Mouse (Mus musculus) G1E (cell line): ENCODE results near the gene Cd47. TPM values are rescaled to one million over a fixed set of nuclear protein-coding genes. Genes with fewer than 3 reads are reported as not detected.

Experiments used
- ATAC-seq: 2 replicates; pipeline ENCODE4 v1.8.0; 2016; ENCODE audit warnings: mild to moderate bottlenecking; ENCODE audit not compliant: insufficient number of reproducible peaks, poor library complexity, low FRiP score, severe bottlenecking; ENCODE audit errors: extremely low read depth
- DNase-seq: peaks from one replicate; pipeline ENCODE4 v3.0.0; 2012; ENCODE audit warnings: low spot score
- H3K27me3 ChIP-seq: 2 replicates; pipeline ENCODE4 v1.6.1; 2012; ENCODE audit warnings: mild to moderate bottlenecking, low read length, inconsistent platforms; ENCODE audit not compliant: insufficient read depth
- H3K36me3 ChIP-seq: replicated peaks from 2 replicates; pipeline ENCODE3; 2012; ENCODE audit warnings: mild to moderate bottlenecking, inconsistent platforms
- H3K4me1 ChIP-seq: 2 replicates; pipeline ENCODE4 v1.6.1; 2012; ENCODE audit warnings: low read depth, low read length, inconsistent platforms, mixed read lengths; ENCODE audit not compliant: insufficient read depth
- H3K4me3 ChIP-seq: 2 replicates; pipeline ENCODE4 v1.5.1; 2012; ENCODE audit warnings: low read depth, mild to moderate bottlenecking, inconsistent platforms, low read length, moderate library complexity, mixed read lengths
- H3K9me3 ChIP-seq: replicated peaks from 2 replicates; pipeline ENCODE4 v1.6.1; 2012; ENCODE audit warnings: inconsistent platforms
- CTCF ChIP-seq: IDR thresholded peaks from 2 replicates; pipeline ENCODE4 v1.5.1; 2012; ENCODE audit warnings: low read depth, low read length, inconsistent platforms, mixed read lengths
- GATA1 ChIP-seq: IDR thresholded peaks from 2 replicates; pipeline ENCODE4 v1.6.1; 2012; ENCODE audit warnings: borderline replicate concordance, low read length, inconsistent platforms, mixed read lengths
- GATA2 ChIP-seq: IDR thresholded peaks from 2 replicates; pipeline ENCODE4 v1.6.1; 2012; ENCODE audit warnings: low read depth, low read length, inconsistent platforms, borderline replicate concordance
- POLR2AphosphoS5 ChIP-seq: IDR thresholded peaks from 2 replicates; pipeline ENCODE4 v1.6.1; 2012; ENCODE audit warnings: low read depth, low read length, inconsistent platforms; ENCODE audit not compliant: insufficient replicate concordance
- TAL1 ChIP-seq: conservative IDR thresholded peaks from 2 replicates; pipeline ENCODE4 v1.6.1; 2012; ENCODE audit warnings: low read depth, low read length, inconsistent platforms, mixed read lengths
- polyA plus RNA-seq: library from polyadenylated mRNA; stranded (reverse); fragments of >175 nt; gene quantifications from 2 replicates; pipeline ENCODE4 v1.2.3, GENCODE M21; 2012
- total RNA-seq, 2 experiments: library from RNA; stranded (forward) in 1 of 2; stranded (reverse) in 1 of 2; fragments of 200-1000 nt in 1 of 2; fragments of >200 nt in 1 of 2; fragmentation: Nextera tagmentation in 1 of 2; gene quantifications; 2 replicates each; pipeline ENCODE4 v1.2.3; 2014 to 2017

The Cd47 gene
- total RNA-seq (2014; fragmentation: Nextera tagmentation), result 418 and 451 TPM in 2 replicates
- total RNA-seq (2017), result 149 and 155 TPM in 2 replicates
- polyA plus RNA-seq, result 88.8 and 95.1 TPM in 2 replicates

DNA sequence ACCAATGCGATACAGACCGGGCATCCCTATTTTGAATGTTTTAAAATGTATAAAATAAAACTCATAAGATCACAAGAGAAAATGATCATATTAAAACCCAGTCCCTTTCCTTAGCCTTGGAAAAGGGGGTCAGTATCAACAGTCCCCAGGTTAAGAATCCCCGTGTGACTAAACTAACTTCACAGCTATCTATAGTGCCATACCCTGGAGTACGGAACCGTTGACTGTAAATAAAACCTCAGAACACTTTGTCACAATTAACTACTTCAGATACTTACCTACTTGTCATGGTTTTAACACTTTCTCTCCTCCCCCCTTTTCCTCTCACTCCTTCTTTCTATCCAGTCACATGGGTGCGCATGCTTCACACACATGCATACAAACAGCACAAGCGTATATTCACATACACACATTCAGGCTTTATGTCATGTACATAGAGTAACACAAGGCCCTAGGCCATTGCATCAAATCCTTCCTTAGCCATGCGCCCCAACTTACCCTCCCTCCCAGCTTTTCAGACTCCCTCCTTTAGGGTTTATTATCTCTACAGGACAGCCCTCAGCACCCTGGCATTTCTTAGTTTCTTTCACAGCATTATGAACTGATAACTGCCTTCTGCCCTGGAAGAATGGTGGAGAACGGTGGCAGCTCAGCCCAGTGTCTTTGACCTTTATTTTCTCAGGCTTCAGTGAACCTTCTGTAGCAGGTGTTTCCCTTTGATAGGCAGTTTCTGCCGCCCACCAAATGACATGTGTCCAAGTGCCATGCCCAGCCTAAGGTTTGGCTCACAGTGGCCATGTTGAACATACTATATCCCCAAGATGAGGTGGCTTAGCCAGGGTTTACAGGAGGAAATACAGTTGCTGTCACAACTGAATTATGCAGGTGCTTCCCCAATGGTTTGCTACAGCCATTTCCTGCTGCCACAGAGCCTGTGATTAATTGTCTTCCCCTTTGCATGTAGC, at the start of gene Cd47:
TSS of gene Cd47 (plus strand) at position 937 of the 965 bp plus-strand sequence.
- ATAC-seq (peak; percentile 88), DNase-seq (peak; percentile 49)
- H3K27me3 ChIP-seq, result no peaks in the 10 kb centered on the region
- no peaks in the 10 kb centered on the region for H3K36me3 ChIP-seq
- H3K9me3 ChIP-seq, result no peaks in the 10 kb centered on the region
- H3K4me3 ChIP-seq, result no peak within 1 kb of the TSS; the same call in 1 of the 2 replicates
- no peak for TF ChIP-seq CTCF
- TF ChIP-seq GATA1, result no peak
- peak; percentile 96 for TF ChIP-seq TAL1
- H3K4me1 ChIP-seq, result peaks cover 89% of the 10 kb centered on the region

DNA sequence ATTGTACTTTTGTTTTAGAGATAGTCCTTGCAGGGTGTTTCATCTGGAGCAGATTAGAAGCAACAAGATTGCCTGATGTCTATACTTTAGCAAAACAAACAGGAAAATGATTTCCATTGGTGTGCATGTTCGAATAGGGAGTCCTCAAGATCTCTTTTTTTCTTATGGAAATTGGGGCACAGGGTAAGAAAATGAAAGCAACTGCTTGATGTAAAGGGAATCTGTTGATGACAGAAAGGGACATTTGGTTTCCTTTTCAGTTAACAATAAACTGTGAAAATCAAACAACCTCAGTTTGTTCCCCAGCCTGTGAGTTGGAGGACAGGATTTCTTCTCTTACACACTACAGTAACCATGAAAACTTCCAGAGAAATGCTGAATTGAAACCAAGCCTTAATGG, 47.4 kb upstream of the Cd47 start:
- DNase-seq, result no peak
- no peak overlapping the region for H3K4me3 ChIP-seq
- peaks cover 15% of the 10 kb centered on the region for H3K4me1 ChIP-seq
- H3K36me3 ChIP-seq, result peaks cover 46% of the 10 kb centered on the region
- H3K27me3 ChIP-seq, result no peaks in the 10 kb centered on the region
- TF ChIP-seq GATA2 (no peak), CTCF (no peak), POLR2AphosphoS5 (no peak), GATA1 (no peak), TAL1 (no peak)
- no peaks in the 10 kb centered on the region for H3K9me3 ChIP-seq
- no peak for ATAC-seq

GRCm38 (mm10) chr16:49753318-49753717, 47.0 kb upstream of the Cd47 start:
- TF ChIP-seq POLR2AphosphoS5 (no peak), TAL1 (no peak), GATA1 (no peak), GATA2 (no peak), CTCF (no peak)
- H3K36me3 ChIP-seq, result peaks cover 45% of the 10 kb centered on the region
- H3K9me3 ChIP-seq, result no peaks in the 10 kb centered on the region
- no peaks in the 10 kb centered on the region for H3K27me3 ChIP-seq
- no peak for DNase-seq
- ATAC-seq, result no peak
- peaks cover 15% of the 10 kb centered on the region for H3K4me1 ChIP-seq
- H3K4me3 ChIP-seq, result no peak overlapping the region

DNA sequence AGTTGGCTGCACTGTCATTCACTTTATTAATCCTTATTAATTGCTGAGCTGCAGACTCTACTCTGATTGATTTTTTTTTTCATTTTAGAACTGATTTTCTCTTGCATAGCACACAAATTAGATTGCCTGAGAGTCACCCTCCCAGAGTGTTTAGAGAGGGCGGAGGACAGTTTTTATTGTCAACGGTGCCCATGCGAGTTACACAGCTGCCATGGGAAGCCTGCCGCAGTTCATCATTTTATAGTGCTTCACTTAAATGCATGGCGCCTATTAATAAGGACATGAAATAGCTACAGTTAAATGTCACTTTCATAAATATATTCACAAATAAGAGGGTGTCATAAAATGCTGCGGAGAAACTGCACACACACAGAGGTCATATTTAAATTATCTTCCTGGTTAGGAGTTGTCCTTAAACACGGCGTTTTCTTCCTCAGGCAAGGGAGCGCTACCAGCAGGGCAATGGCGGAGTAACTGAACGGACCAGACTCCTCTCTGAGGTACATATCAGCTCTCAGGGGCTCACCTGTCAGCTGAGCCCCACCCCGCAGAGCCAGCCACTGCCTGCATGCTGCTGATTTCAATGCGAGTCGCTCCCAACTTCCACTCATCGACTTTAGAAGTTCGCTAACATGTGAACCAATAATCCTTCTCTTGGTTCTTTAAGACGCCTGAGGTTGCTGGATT, 39.7 kb upstream of the Cd47 start:
- DNase-seq (no peak), ATAC-seq (no peak)
- Histone ChIP-seq H3K9me3 (no peaks in the 10 kb centered on the region), H3K36me3 (peaks cover 66% of the 10 kb centered on the region), H3K27me3 (no peaks in the 10 kb centered on the region), H3K4me1 (peaks cover 10% of the 10 kb centered on the region), H3K4me3 (no peak overlapping the region)
- no peak for TF ChIP-seq POLR2AphosphoS5
- no peak for TF ChIP-seq TAL1
- TF ChIP-seq GATA2, result no peak
- TF ChIP-seq CTCF, result no peak
- TF ChIP-seq GATA1, result no peak

- H3K36me3 ChIP-seq, result peaks cover 64% of the 10 kb centered on the region
- DNase-seq (no peak), ATAC-seq (no peak)
- H3K4me1 ChIP-seq, result peaks cover 21% of the 10 kb centered on the region
- TF ChIP-seq POLR2AphosphoS5 (no peak), CTCF (no peak), TAL1 (no peak), GATA1 (no peak), GATA2 (no peak)
- H3K27me3 ChIP-seq, result no peaks in the 10 kb centered on the region
- H3K4me3 ChIP-seq, result no peak overlapping the region
- H3K9me3 ChIP-seq, result no peaks in the 10 kb centered on the region
Measured at GRCm38 (mm10) chr16:49761981-49762380, 38.4 kb upstream of the Cd47 start.

DNA sequence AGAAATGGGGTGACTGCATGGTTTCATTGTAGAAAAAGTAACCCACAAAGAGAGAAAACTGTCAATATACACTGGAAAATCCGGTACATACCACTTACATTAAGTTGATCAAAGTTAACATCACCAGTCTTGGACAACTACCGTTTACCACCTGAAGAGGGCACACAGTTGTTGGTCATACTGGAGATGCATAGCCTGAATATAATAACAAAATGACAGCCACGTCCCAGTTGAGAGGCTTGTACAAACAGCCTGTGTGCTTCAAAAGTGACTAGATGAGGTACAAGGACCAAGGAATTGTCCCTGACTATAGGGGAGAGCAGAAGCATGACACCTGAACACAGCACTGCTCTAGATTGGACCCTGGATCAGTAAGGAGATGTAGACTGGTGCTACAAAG, 34.0 kb upstream of the Cd47 start:
- TF ChIP-seq GATA1 (no peak), GATA2 (no peak), TAL1 (no peak), POLR2AphosphoS5 (no peak), CTCF (peak; percentile 22; the same call in 1 of the 2 replicates)
- ATAC-seq, result no peak; the same call in 1 of the 2 replicates
- Histone ChIP-seq H3K9me3 (no peaks in the 10 kb centered on the region), H3K4me1 (peaks cover 49% of the 10 kb centered on the region), H3K4me3 (no peak overlapping the region), H3K36me3 (peaks cover 41% of the 10 kb centered on the region), H3K27me3 (no peaks in the 10 kb centered on the region)
- DNase-seq, result no peak
